Mouse (Mus musculus) forelimb bud, embryonic 11.5 days (tissue): ENCODE results near the gene Gm10974.

Experiments
- DNase-seq: peaks from one replicate; pipeline ENCODE4 v3.0.0-alpha.2; 2012; ENCODE audit warnings: low read depth, low spot score

Gene Gm10974

GRCm38 (mm10) chr7:66405541-66405940 is 39.8 kb downstream of the Gm10974 start:
- no peak for DNase-seq

DNA sequence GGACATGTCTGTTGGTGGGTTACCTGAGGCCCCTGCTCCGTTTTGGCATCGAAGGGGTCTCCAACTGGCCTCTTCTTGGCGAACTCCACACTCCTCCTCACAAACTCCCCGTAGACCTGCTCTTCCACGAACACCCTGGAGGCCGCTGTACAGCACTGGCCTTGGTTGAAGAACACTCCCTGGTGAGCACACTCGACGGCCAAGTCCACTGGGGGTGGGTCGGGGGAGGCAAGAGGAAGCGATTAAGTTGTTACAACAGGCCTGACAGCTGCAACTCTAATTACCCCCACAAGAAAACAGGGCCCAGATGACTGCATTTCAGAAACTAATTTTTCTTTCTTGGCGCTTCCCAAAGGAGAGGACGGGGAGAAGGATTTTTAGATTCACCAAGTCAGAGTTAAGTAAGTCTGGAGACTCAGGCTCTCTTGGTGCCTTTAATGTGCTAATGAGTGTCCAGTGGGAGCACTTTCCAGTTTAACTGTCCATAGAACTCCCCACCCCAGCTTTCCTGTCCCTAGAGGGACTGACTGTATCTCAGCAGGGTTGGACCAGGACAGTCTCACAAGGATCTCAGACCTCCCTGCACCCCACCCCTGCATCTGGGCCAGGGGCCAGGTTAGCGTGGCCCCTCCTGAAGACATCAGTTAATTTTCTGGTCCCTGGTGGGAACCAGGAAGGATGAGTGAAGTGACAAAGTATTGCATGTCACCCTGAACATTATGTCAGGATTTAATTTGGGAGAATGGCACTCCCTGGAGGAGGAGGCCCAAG is 40.4 kb downstream of the Gm10974 start:
- DNase-seq, result no peak

GRCm38 (mm10) chr7:66406971-66407370 is 41.3 kb downstream of the Gm10974 start:
- no peak for DNase-seq

- DNase-seq, result no peak
Measured at GRCm38 (mm10) chr7:66409433-66409832, 43.7 kb downstream of the Gm10974 start.

DNA sequence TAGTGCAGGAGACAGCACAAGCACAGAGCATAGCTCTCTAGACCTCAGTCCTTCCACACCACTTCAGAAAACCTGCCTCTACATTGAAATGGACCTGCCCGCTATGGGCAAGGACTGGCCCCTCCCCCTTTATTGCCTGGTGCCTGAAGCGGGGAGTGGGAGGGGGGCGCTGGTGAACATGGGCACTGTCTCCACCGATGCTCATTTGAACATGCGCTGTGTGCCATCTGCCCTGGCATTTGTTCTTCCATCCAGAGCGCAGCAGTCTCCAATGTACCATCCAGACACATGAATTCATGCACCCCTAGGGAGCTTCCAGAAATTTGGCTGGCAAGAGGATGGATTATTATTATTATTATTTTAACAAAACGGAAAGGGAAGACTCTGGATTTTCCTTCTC is 47.4 kb downstream of the Gm10974 start:
- DNase-seq, result no peak

GRCm38 (mm10) chr7:66416829-66417228 is 51.1 kb downstream of the Gm10974 start:
- DNase-seq, result no peak

DNA sequence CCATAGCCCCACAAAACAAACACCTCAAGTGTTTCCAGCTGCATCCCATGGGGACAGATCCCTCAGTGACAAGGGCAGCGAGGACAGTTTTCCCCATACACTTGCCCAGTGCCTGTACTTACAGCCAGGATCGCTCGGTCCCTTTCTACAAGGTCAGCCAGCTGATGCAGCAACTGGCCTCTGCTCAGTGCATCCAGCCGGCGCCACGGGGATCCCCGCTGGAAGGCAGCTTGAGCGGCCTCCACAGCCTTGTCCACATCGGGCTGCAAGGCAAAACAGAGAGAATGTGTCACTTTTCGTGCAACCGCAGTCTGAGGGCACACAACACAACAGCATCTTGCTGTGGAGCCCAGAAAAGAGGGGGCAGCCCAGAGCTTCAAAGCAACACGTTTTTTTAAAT is 53.3 kb downstream of the Gm10974 start:
- no peak for DNase-seq

- DNase-seq, result no peak
Measured at GRCm38 (mm10) chr7:66421903-66422302, 56.2 kb downstream of the Gm10974 start.

DNA sequence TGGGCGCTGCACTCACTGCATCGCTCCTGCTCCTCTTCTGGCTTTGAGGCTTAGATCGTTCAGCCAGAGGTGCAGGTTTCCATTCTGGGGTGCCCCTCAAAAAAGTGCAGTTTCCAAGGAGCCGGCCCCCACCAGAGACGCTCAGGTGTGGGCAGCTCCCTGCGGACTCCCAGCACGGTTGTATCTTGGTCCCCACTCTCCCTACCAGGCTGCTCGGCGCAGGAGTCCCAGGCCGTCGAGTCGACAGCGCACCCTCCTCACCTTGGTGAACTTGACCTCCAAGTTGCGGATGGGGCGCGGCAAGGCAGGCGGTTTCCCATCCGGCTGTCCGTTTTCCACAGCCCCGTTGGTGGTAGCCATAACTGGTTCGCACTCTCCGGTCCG is 61.3 kb downstream of the Gm10974 start:
- DNase-seq, result no peak

GRCm38 (mm10) chr7:66427437-66428161 is 61.9 kb downstream of the Gm10974 start, which contains the start of gene Aldh1a3:
TSS of gene Aldh1a3 (minus strand) at chr7:66427517.
- DNase-seq, result no peak

GRCm38 (mm10) chr7:66434453-66434935 is 68.8 kb downstream of the Gm10974 start:
- peak; percentile 67 for DNase-seq
